Mouse (Mus musculus) heart, embryonic 15.5 days (tissue): Measurements from ENCODE around the gene Wdr31. TPM values are rescaled to one million over a fixed set of nuclear protein-coding genes. Genes with fewer than 3 reads are reported as not detected.

ENCODE experiments used
- ATAC-seq: fragments of 200-750 bp; cut with Nextera tagmentation; replicated peaks from 2 replicates; pipeline ENCODE4 v1.8.0; 2017; ENCODE audit warnings: low read depth, moderate TSS enrichment; ENCODE audit not compliant: insufficient number of reproducible peaks, insufficient read depth, low FRiP score
- H3K27ac ChIP-seq: fragments of 300-500 bp; sonication (generic); 2 replicates; pipeline ENCODE4 v1.5.1; 2015; ENCODE audit warnings: mild to moderate bottlenecking, inconsistent platforms
- H3K27me3 ChIP-seq: fragments of 300-500 bp; sonication (generic); 2 replicates; pipeline ENCODE4 v1.6.1; 2015; ENCODE audit warnings: inconsistent platforms
- H3K36me3 ChIP-seq: fragments of 300-500 bp; sonication (generic); 2 replicates; pipeline ENCODE4 v1.6.1; 2015; ENCODE audit warnings: mild to moderate bottlenecking, inconsistent platforms
- H3K4me1 ChIP-seq: fragments of 300-500 bp; sonication (generic); replicated peaks from 2 replicates; pipeline ENCODE4 v1.6.1; 2015; ENCODE audit warnings: inconsistent platforms
- H3K4me2 ChIP-seq: fragments of 300-500 bp; sonication (generic); 2 replicates; pipeline ENCODE4 v1.6.1; 2015; ENCODE audit warnings: inconsistent platforms, mild to moderate bottlenecking, moderate library complexity
- H3K4me3 ChIP-seq: fragments of 300-500 bp; sonication (generic); 2 replicates; pipeline ENCODE4 v1.5.1; 2015; ENCODE audit warnings: mild to moderate bottlenecking, inconsistent platforms
- H3K9ac ChIP-seq: fragments of 300-500 bp; sonication (generic); 2 replicates; pipeline ENCODE4 v1.6.1; 2015; ENCODE audit warnings: mild to moderate bottlenecking, inconsistent platforms
- H3K9me3 ChIP-seq: fragments of 300-500 bp; sonication (generic); replicated peaks from 2 replicates; pipeline ENCODE4 v1.6.1; 2016; ENCODE audit warnings: inconsistent platforms
- WGBS: fragments of 180-500 bp; shearing (Covaris S2); methylation state at CpG from one replicate; pipeline ENCODE4 v1.1.7; 2015; ENCODE audit warnings: mixed read lengths; 5-methylcytosine and 5-hydroxymethylcytosine counted together
- polyA plus RNA-seq: library from polyadenylated mRNA; unstranded; fragments of >200 nt; fragmentation: Nextera tagmentation; extraction: Ambion mirVana; gene quantifications from 2 replicates; pipeline ENCODE4 v1.2.1, GENCODE M21; 2015

The Wdr31 gene
- polyA plus RNA-seq, 1 experiment from 2014 or later: 2.5 TPM

DNA sequence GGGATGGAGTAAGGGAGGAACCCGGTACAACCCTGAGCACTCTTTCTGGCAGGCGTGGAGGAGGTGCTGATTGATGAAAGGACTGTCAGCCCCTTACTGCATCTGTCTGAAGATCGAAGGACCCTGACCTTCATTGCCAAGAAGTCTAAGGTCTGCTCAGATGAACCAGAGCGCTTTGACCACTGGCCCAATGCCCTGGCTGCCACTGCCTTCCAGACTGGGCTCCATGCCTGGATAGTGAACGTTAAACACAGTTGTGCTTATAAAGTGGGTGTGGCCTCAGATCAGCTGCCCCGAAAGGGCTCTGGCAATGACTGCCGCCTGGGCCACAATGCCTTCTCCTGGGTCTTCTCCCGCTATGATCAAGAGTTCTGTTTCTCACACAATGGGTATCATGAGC is 25.2 kb upstream of the Wdr31 start:
- H3K4me3 ChIP-seq: no peak overlapping the region
- peaks cover 13% of the 10 kb centered on the region; the same call in 1 of the 2 replicates for H3K36me3 ChIP-seq
- ATAC-seq: no peak
- H3K4me1 ChIP-seq: peaks cover 15% of the 10 kb centered on the region
- no peak overlapping the region for H3K9ac ChIP-seq
- 54% methylated on average over 8 of the region's 8 CpGs for WGBS
- no peaks in the 10 kb centered on the region for H3K27me3 ChIP-seq
- H3K9me3 ChIP-seq: no peaks in the 10 kb centered on the region
- H3K27ac ChIP-seq: no peak overlapping the region
- no peak overlapping the region for H3K4me2 ChIP-seq

GRCm38 (mm10) chr4:62494230-62494629 is 23.5 kb upstream of the Wdr31 start:
- H3K9ac ChIP-seq: no peak overlapping the region
- peaks cover 13% of the 10 kb centered on the region for H3K4me1 ChIP-seq
- no peak overlapping the region for H3K27ac ChIP-seq
- no peaks in the 10 kb centered on the region for H3K9me3 ChIP-seq
- ATAC-seq: no peak
- WGBS: 51% methylated on average over 9 of the region's 9 CpGs
- no peaks in the 10 kb centered on the region for H3K27me3 ChIP-seq
- peaks cover 9% of the 10 kb centered on the region; the same call in 1 of the 2 replicates for H3K36me3 ChIP-seq
- no peak overlapping the region for H3K4me2 ChIP-seq
- H3K4me3 ChIP-seq: no peak overlapping the region

DNA sequence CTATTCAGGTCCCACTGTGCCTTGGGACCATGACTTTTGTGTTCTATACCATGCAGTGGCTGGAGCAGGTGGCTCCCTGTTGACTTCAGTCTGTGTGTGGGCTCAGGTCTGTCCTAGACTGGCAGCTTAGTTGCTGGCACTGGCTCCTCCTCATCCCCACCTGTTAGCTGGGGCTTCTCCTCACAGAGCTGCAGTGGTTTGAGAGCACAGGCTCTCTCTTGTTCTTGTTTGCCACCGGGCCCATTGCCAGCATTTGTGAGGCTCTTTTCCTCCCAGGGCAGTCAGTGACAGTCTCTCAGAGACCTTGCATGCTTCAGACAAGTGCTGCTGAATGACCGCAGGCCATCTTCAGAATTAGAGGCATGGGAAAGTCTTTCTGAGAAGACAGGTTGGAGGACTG is 22.0 kb upstream of the Wdr31 start:
- no peak for ATAC-seq
- Histone ChIP-seq H3K36me3 (no peaks in the 10 kb centered on the region), H3K27ac (no peak overlapping the region), H3K4me1 (peaks cover 13% of the 10 kb centered on the region), H3K27me3 (no peaks in the 10 kb centered on the region), H3K4me3 (no peak overlapping the region), H3K9ac (no peak overlapping the region), H3K9me3 (no peaks in the 10 kb centered on the region), H3K4me2 (no peak overlapping the region)
- 72% methylated on average over 2 of the region's 2 CpGs for whole genome bisulfite sequencing

- no peaks in the 10 kb centered on the region for H3K4me1 ChIP-seq
- H3K4me2 ChIP-seq: no peak overlapping the region
- H3K27me3 ChIP-seq: no peaks in the 10 kb centered on the region
- H3K27ac ChIP-seq: no peak overlapping the region
- no peak overlapping the region for H3K9ac ChIP-seq
- WGBS: 77% methylated on average over 2 of the region's 2 CpGs
- no peaks in the 10 kb centered on the region for H3K9me3 ChIP-seq
- ATAC-seq: no peak
- H3K36me3 ChIP-seq: no peaks in the 10 kb centered on the region
- H3K4me3 ChIP-seq: no peak overlapping the region
Measured at GRCm38 (mm10) chr4:62487914-62488313, 17.2 kb upstream of the Wdr31 start.

GRCm38 (mm10) chr4:62487172-62487571 is 16.5 kb upstream of the Wdr31 start:
- H3K36me3 ChIP-seq: no peaks in the 10 kb centered on the region
- no peaks in the 10 kb centered on the region for H3K9me3 ChIP-seq
- no peak for ATAC-seq
- H3K9ac ChIP-seq: no peak overlapping the region
- 82% methylated on average over 5 of the region's 5 CpGs for WGBS
- no peaks in the 10 kb centered on the region for H3K27me3 ChIP-seq
- no peak overlapping the region for H3K27ac ChIP-seq
- no peaks in the 10 kb centered on the region for H3K4me1 ChIP-seq
- H3K4me3 ChIP-seq: no peak overlapping the region
- H3K4me2 ChIP-seq: no peak overlapping the region

GRCm38 (mm10) chr4:62486162-62486696 is 15.5 kb upstream of the Wdr31 start:
- Histone ChIP-seq H3K27me3 (no peaks in the 10 kb centered on the region; the same call in 1 of the 2 replicates), H3K9ac (no peak overlapping the region), H3K9me3 (no peaks in the 10 kb centered on the region), H3K27ac (no peak overlapping the region), H3K36me3 (no peaks in the 10 kb centered on the region), H3K4me2 (no peak overlapping the region), H3K4me3 (no peak overlapping the region), H3K4me1 (no peaks in the 10 kb centered on the region)
- no peak for ATAC-seq
- 91% methylated on average over 15 of the region's 15 CpGs for WGBS

GRCm38 (mm10) chr4:62485450-62486161 is 14.9 kb upstream of the Wdr31 start:
- H3K4me3 ChIP-seq: no peak overlapping the region
- H3K9me3 ChIP-seq: no peaks in the 10 kb centered on the region
- H3K27ac ChIP-seq: no peak overlapping the region
- no peaks in the 10 kb centered on the region for H3K4me1 ChIP-seq
- ATAC-seq: no peak
- 75% methylated on average over 8 of the region's 8 CpGs for WGBS
- no peak overlapping the region for H3K9ac ChIP-seq
- H3K36me3 ChIP-seq: no peaks in the 10 kb centered on the region
- H3K27me3 ChIP-seq: no peaks in the 10 kb centered on the region; the same call in 1 of the 2 replicates
- H3K4me2 ChIP-seq: no peak overlapping the region

GRCm38 (mm10) chr4:62484928-62485327 is 14.2 kb upstream of the Wdr31 start:
- 72% methylated on average over 3 of the region's 3 CpGs for WGBS
- H3K27me3 ChIP-seq: no peaks in the 10 kb centered on the region; the same call in 1 of the 2 replicates
- H3K9ac ChIP-seq: no peak overlapping the region
- no peaks in the 10 kb centered on the region for H3K9me3 ChIP-seq
- peaks cover 3% of the 10 kb centered on the region for H3K4me1 ChIP-seq
- no peak for ATAC-seq
- H3K27ac ChIP-seq: no peak overlapping the region
- no peak overlapping the region for H3K4me2 ChIP-seq
- no peaks in the 10 kb centered on the region for H3K36me3 ChIP-seq
- no peak overlapping the region for H3K4me3 ChIP-seq

DNA sequence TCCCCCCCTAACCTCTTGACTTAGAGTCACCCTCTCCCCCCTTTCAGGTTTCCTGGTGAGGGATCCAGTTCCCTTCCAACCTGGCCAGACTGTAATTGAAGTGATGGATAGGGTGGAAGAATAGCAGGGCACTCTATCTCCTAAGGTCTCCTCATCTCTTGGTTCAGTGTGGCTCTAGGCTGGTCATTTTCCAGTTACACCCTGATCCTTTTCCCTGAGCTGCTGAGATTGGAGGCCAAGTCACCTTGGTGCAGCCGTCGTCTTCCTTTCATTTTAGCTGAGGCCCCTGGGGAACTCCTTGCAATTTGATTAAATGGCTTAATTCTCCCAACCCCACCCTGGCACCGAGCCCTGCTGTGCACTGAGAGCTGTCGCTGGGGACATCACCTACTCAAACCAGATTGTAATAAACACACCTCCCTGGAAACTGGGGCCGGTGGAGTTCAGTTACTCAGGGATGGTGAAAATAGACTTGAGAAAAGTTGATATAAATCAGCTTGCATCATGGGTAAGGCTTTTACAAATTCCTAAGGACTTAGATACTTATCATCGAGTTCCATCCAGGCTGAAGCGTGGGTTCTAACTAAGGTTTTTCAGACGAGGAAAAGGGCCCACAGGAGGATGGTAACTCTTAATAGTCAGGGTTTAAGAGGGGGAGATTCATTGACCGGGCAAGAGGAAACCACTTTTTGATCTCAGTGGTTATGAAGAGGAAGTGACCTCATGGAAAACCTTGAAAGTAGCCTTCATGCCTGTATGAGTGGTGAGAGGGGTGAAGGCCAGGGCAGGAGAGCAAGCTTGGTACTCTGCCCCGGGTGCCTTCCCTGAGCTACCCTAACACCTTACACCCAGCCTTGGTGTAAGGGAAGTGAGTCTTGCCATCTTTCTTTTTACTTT is 10.3 kb upstream of the Wdr31 start:
- Histone ChIP-seq H3K4me2 (peak overlapping the region; percentile 86; the same call in 1 of the 2 replicates), H3K4me1 (peaks cover 11% of the 10 kb centered on the region), H3K9me3 (no peaks in the 10 kb centered on the region), H3K36me3 (no peaks in the 10 kb centered on the region), H3K4me3 (peak overlapping the region; percentile 47; the same call in 1 of the 2 replicates), H3K27ac (no peak overlapping the region), H3K9ac (no peak overlapping the region), H3K27me3 (peaks cover 12% of the 10 kb centered on the region; the same call in 1 of the 2 replicates)
- ATAC-seq: peak; percentile 21; the same call in 1 of the 2 replicates
- WGBS: 42% methylated on average over 10 of the region's 10 CpGs

- H3K4me2 ChIP-seq: peak within 1 kb of the TSS; percentile 86
- H3K9me3 ChIP-seq: no peaks in the 10 kb centered on the region
- no peaks in the 10 kb centered on the region for H3K36me3 ChIP-seq
- peak; percentile 80 for ATAC-seq
- peaks cover 11% of the 10 kb centered on the region for H3K4me1 ChIP-seq
- peak within 1 kb of the TSS; percentile 14; the same call in 1 of the 2 replicates for H3K9ac ChIP-seq
- WGBS: 3% methylated on average over 71 of the region's 71 CpGs
- peaks cover 12% of the 10 kb centered on the region; the same call in 1 of the 2 replicates for H3K27me3 ChIP-seq
- H3K4me3 ChIP-seq: peak within 1 kb of the TSS; percentile 47
- no peak within 1 kb of the TSS for H3K27ac ChIP-seq
Measured at GRCm38 (mm10) chr4:62479937-62480708, 9.4 kb upstream of the Wdr31 start, which contains the start of gene Bspry. Bspry (plus strand) TSS chr4:62480053.
